Mouse (Mus musculus) intestine, postnatal 0 days (tissue): ENCODE results near the gene Pidd1. TPM values are rescaled to one million over a fixed set of nuclear protein-coding genes. Genes with fewer than 3 reads are reported as not detected.

Experiments
- ATAC-seq: fragments of 200-750 bp; cut with Nextera tagmentation; 2 replicates; pipeline ENCODE4 v1.8.0; 2017; ENCODE audit warnings: mild to moderate bottlenecking, moderate TSS enrichment, moderate library complexity
- H3K27ac ChIP-seq: fragments of 300-500 bp; sonication (generic); 2 replicates; pipeline ENCODE4 v1.5.1; 2014; ENCODE audit warnings: mild to moderate bottlenecking, low read depth, low read length, moderate library complexity
- H3K27me3 ChIP-seq: fragments of 300-500 bp; sonication (generic); replicated peaks from 2 replicates; pipeline ENCODE4 v1.6.1; 2014; ENCODE audit warnings: low read length, mixed read lengths; ENCODE audit not compliant: control insufficient read depth, insufficient read depth
- H3K36me3 ChIP-seq: fragments of 300-500 bp; sonication (generic); 2 replicates; pipeline ENCODE4 v1.6.1; 2014; ENCODE audit warnings: mild to moderate bottlenecking, moderate library complexity; ENCODE audit not compliant: control insufficient read depth, insufficient read depth
- H3K4me1 ChIP-seq: fragments of 300-500 bp; sonication (generic); replicated peaks from 2 replicates; pipeline ENCODE4 v1.6.1; 2014; ENCODE audit warnings: antibody characterized with exemption, low read length, mixed read lengths; ENCODE audit not compliant: control insufficient read depth, insufficient read depth
- H3K4me2 ChIP-seq: fragments of 300-500 bp; sonication (generic); replicated peaks from 2 replicates; pipeline ENCODE4 v1.6.1; 2014; ENCODE audit warnings: low read depth, mild to moderate bottlenecking, moderate library complexity
- H3K4me3 ChIP-seq: fragments of 300-500 bp; sonication (generic); 2 replicates; pipeline ENCODE4 v1.5.1; 2014; ENCODE audit warnings: low read depth, low read length
- H3K9ac ChIP-seq: fragments of 300-500 bp; sonication (generic); 2 replicates; pipeline ENCODE4 v1.6.1; 2014; ENCODE audit warnings: mild to moderate bottlenecking, low read depth, low read length
- H3K9me3 ChIP-seq: fragments of 300-500 bp; sonication (generic); 2 replicates; pipeline ENCODE4 v1.6.1; 2016; ENCODE audit warnings: mixed run types; ENCODE audit not compliant: control insufficient read depth
- CTCF ChIP-seq: sonication (generic); IDR thresholded peaks from 2 replicates; pipeline ENCODE4 v1.5.1; 2016; ENCODE audit warnings: low read depth, mild to moderate bottlenecking, control low read depth, antibody characterized with exemption, moderate library complexity
- WGBS: fragments of 180-500 bp; shearing (Covaris S2); extraction: QIAGEN DNeasy Blood & Tissue Kit; methylation state at CpG from one replicate; pipeline ENCODE4 v1.1.7; 2014; 5-methylcytosine and 5-hydroxymethylcytosine counted together
- polyA plus RNA-seq: library from polyadenylated mRNA; unstranded; fragments of >200 nt; fragmentation: Nextera tagmentation; extraction: Ambion mirVana; gene quantifications from 2 replicates; pipeline ENCODE4 v1.2.1, GENCODE M21; 2015

Gene Pidd1
- polyA plus RNA-seq, 1 experiment from 2014 or later, result 1.6 TPM

- no peak overlapping the region for H3K27ac ChIP-seq
- H3K9me3 ChIP-seq, result no peaks in the 10 kb centered on the region
- TF ChIP-seq CTCF, result no peak
- no peaks in the 10 kb centered on the region; the same call in 1 of the 2 replicates for H3K4me1 ChIP-seq
- H3K9ac ChIP-seq, result no peak overlapping the region
- WGBS, result 69% methylated on average over 2 of the region's 2 CpGs
- ATAC-seq, result no peak
- H3K4me3 ChIP-seq, result no peak overlapping the region
- no peak overlapping the region for H3K4me2 ChIP-seq
- H3K27me3 ChIP-seq, result peaks cover 18% of the 10 kb centered on the region; the same call in 1 of the 2 replicates
- H3K36me3 ChIP-seq, result peaks cover 3% of the 10 kb centered on the region; the same call in 1 of the 2 replicates
Observed at GRCm38 (mm10) chr7:141485186-141485585, 41.4 kb upstream of the Pidd1 start.

GRCm38 (mm10) chr7:141484186-141485120 lies 40.6 kb upstream of the Pidd1 start:
- Histone ChIP-seq H3K4me2 (no peak overlapping the region), H3K4me1 (no peaks in the 10 kb centered on the region; the same call in 1 of the 2 replicates), H3K9me3 (no peaks in the 10 kb centered on the region), H3K27me3 (peaks cover 18% of the 10 kb centered on the region; the same call in 1 of the 2 replicates), H3K36me3 (peaks cover 3% of the 10 kb centered on the region; the same call in 1 of the 2 replicates), H3K4me3 (no peak overlapping the region), H3K27ac (no peak overlapping the region), H3K9ac (no peak overlapping the region)
- ATAC-seq, result no peak
- TF ChIP-seq CTCF, result no peak
- WGBS, result 85% methylated on average over 5 of the region's 5 CpGs

- no peak for ATAC-seq
- no peaks in the 10 kb centered on the region for H3K9me3 ChIP-seq
- peaks cover 3% of the 10 kb centered on the region; the same call in 1 of the 2 replicates for H3K36me3 ChIP-seq
- H3K4me2 ChIP-seq, result no peak overlapping the region
- peaks cover 18% of the 10 kb centered on the region; the same call in 1 of the 2 replicates for H3K27me3 ChIP-seq
- no peaks in the 10 kb centered on the region; the same call in 1 of the 2 replicates for H3K4me1 ChIP-seq
- TF ChIP-seq CTCF, result no peak
- no peak overlapping the region for H3K4me3 ChIP-seq
- WGBS, result 75% methylated on average over 6 of the region's 6 CpGs
- H3K27ac ChIP-seq, result no peak overlapping the region
- no peak overlapping the region for H3K9ac ChIP-seq
Observed at GRCm38 (mm10) chr7:141483114-141483653, 39.4 kb upstream of the Pidd1 start.

- H3K36me3 ChIP-seq, result peaks cover 3% of the 10 kb centered on the region; the same call in 1 of the 2 replicates
- peak overlapping the region; percentile 89 for H3K4me2 ChIP-seq
- peaks cover 18% of the 10 kb centered on the region; the same call in 1 of the 2 replicates for H3K27me3 ChIP-seq
- 13% methylated on average over 11 of the region's 11 CpGs for WGBS
- no peak for ATAC-seq
- H3K4me1 ChIP-seq, result no peaks in the 10 kb centered on the region; the same call in 1 of the 2 replicates
- no peaks in the 10 kb centered on the region for H3K9me3 ChIP-seq
- no peak overlapping the region for H3K9ac ChIP-seq
- no peak for TF ChIP-seq CTCF
- H3K27ac ChIP-seq, result no peak overlapping the region
- peak overlapping the region; percentile 48 for H3K4me3 ChIP-seq
Observed at GRCm38 (mm10) chr7:141482531-141483024, 38.8 kb upstream of the Pidd1 start.

GRCm38 (mm10) chr7:141481498-141482401 lies 37.9 kb upstream of the Pidd1 start:
- peak; percentile 64 for TF ChIP-seq CTCF
- ATAC-seq, result no peak
- Histone ChIP-seq H3K4me3 (peak overlapping the region; percentile 48), H3K9ac (peak overlapping the region; percentile 31; the same call in 1 of the 2 replicates), H3K4me1 (no peaks in the 10 kb centered on the region; the same call in 1 of the 2 replicates), H3K27me3 (peaks cover 18% of the 10 kb centered on the region; the same call in 1 of the 2 replicates), H3K4me2 (peak overlapping the region; percentile 89), H3K36me3 (no peaks in the 10 kb centered on the region), H3K27ac (no peak overlapping the region), H3K9me3 (no peaks in the 10 kb centered on the region)
- 1% methylated on average over 72 of the region's 81 CpGs for WGBS
